Mouse (Mus musculus): Measurements from ENCODE around the gene Epo.

DNA sequence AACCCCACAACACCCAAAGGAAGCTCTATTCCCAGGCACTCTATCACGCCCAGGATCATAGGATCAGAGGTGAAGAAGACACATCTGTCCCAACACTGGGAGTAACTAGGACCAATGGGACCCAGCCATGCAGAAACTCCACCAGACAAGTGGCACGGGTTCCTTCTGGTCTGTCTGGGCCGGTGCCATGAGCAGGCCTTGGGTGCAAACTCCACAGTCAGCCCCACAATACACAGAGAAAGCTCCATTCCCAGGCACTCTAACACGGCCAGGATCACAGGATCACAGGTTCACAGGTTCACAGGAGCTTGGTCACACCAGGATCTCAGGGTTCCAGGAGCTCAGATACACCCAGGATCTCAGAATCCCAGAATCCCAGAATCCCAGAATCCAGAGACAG lies 12.6 kb upstream of the Epo start:
- TF ChIP-seq ZNF384 (IDR thresholded peaks at IDR 0.05; ENCODE audit: low read depth, low read length) (no peak), ZC3H11A (IDR thresholded peaks at IDR 0.05; ENCODE audit: borderline replicate concordance, low read depth, low read length) (no peak)

All from ES-E14 (cell line).